Mouse (Mus musculus): ENCODE measurements around the gene Ddah2.

- TF ChIP-seq CTCF (IDR thresholded peaks at IDR 0.05; ENCODE audit: extremely low read depth, insufficient read length, insufficient replicate concordance, low read depth, low read length), result no peak
- TF ChIP-seq POLR2A (IDR thresholded peaks at IDR 0.05; ENCODE audit: low read depth, low read length), result no peak
These were observed 4.6 kb downstream of the Ddah2 start for GRCm38 (mm10) chr17:35063466-35063865.
